Mouse (Mus musculus) liver, adult (tissue): ENCODE measurements at regions not wholly inside any gene's neighbourhood (a gene's known extent, or its start where the extent isn't known, plus 50 kb on each side); places are given as distances from the start of the nearest gene placed in this dataset.

ENCODE experiments used
- GATA4 ChIP-seq: IDR thresholded peaks from 2 replicates; pipeline ENCODE4 v1.6.1; 2014; ENCODE audit warnings: mild to moderate bottlenecking, low read length; ENCODE audit not compliant: insufficient replicate concordance

GRCm38 (mm10) chr4:153204764-153205163 lies 277.8 kb downstream of the Ajap1 start:
- TF ChIP-seq GATA4: no peak

DNA sequence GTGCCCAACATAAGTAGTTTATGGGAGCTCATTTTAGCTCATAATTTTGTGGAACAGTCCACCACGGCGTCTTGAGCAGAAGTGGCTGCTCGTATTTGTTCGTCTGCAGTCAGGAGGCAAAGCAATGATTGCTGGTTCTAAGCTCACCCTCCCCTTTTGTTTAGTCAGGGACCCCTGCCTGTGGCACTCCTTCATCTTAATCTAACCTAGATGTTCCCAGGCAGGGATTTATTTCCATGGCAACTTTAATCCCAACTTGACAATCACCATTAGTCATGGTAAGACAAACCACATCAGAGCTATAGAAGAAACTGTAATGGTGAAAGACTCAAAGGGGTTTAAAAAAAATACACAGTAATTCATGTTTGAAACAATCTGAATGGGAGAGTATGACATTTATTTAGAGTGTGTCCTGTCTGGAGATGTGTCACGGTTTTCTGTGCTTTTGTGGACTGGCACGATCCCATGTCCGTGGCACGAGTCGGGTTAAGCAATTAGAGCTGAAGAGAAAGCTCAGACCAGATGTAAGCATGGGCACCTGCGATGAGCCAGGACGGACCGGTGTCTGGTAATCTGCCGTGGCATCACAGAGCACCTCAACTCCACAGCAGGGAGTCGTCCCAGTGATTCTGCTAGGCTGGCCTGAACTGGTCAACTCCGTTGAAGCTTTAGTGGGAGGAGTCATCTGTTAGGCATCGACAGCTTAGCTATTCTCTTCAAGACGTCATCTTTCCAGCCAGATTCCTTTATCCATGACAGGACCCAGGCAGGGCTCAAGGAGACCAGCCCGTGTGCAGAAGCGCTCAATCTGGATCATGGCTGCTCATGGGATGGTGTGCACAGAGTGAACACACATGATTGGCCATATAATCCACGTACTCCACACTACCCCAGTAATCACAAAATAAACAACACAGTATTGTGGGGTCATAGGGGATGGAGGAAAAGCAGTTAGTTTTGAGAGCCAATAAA lies 281.5 kb downstream of the Ajap1 start:
- TF ChIP-seq GATA4: no peak

DNA sequence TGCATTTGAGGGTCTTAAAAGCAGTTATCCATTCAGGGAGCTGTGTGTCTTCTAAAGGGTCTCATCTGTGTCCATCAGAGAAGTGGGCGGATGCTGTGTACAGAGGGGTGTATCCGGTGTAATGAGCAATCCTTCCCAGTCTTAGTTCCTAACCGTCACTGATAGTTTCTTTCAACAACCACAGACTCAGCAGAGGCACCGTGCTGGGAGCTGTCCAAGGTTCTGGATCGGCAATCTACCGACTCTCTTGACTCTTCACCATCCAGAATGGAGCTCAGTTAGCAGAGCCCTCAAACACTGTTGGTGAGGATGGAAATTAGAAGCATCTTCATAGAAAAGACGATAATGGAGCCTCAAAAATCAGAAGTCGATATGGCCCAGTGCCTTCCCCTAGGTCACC lies 293.1 kb downstream of the Ajap1 start:
- TF ChIP-seq GATA4: no peak

DNA sequence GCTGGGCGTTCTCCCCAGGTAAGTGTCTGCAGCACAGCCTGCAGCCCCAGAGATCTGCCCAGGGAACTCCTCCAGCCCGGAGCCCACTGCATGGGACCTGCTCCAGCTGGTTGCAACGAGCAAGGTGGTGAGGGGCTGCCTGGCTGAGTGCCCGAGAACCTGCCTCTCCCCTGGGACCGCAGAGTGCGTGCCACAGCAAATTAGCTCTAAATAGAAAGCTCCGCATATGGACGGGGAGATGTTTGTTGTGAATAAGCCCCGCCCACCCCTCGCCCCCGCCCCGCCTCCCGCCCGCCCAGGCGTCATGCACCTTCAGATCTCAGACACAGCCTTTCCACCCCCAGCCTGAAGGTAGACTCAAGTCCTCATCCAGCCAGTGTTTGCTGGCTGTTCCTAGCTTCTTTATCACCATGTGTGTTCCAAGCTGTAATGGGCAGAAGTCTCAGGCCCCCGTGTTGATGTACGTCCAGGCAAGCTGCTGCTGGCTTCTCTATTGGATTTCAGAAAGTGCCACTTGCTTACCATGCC lies 294.0 kb downstream of the Ajap1 start:
- no peak for TF ChIP-seq GATA4

DNA sequence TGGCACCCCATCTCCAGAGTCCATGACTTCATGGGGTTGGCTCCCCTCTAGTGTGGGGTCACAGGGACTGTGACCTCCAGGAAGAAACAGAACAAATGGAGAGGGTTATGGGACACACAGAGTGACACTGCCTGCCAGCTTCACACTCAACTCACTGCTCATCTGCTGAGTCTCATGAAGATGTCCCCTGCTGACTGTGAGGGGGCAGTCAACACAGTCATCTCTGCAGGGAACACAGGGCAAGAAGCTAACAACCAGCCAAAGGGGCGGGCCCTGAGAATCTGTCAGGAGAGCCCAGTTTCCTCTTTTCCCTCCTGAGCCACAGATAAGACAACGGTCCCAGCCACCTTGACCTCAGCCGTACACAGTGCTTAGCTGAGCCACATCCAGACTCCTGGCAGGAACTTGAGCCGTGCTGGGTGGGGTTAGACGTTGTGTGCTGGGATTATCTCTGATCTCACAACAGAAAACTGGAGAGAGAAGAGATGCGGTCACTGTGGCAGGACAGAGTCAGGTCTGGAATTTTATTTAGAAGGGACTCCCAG lies 294.6 kb downstream of the Ajap1 start:
- no peak for TF ChIP-seq GATA4

DNA sequence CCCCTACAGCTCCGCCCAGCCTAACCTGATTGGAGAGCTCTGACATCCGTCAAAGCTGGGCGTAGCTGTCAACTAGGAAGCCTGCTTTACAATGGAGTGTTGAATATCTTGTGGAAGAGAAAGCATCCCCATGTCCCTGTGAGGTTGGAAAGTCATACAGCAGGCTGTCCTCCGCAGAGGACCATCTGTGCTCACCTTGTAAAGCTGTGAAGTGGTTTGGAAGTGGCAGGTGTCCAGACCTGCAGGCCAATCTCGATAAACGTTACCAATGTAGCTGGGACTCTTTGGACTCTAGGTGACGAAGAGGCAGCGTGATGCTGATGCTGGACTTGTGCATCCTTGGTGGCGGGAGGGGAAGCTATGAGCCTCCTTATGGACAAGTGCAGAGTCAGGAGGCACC lies 305.1 kb downstream of the Ajap1 start:
- no peak for TF ChIP-seq GATA4

DNA sequence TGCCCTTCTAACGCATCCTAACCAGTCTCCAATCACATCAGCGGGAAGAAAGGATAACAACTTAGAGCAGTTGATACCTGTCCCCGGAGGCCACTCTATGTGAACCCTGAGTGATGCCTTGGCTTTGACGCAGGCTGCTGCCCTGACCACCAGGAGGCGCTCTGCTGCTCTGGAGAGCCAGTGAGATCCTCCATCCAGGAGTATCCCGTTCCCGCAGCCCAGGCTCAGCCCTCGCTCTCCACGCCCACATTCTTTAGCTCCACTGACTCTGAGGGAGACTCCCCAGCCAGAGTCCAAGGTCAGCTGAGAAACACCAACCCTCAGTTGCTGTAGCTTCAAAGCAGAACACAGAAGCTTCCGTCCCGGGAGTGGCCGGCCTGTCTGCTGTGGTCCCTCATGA lies 307.0 kb downstream of the Ajap1 start:
- TF ChIP-seq GATA4: no peak

DNA sequence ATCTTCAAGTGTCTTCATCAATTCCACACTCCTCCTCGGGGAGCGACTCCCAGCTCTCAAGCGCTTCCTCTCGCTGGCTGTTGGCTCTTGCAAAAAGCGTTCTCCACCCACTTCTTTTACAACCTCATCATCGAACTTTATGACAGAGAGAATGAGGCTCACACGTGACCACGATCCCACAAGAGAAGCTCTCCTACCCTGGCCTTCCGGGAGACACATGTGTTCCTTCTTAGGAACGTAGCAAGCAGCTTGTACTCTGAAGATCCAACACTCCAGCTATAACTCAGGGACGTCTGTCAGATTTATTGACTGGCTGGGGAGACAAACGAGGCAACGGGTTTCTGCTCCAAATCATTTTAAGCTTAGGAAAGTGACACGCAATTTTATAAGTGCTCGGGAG lies 307.5 kb downstream of the Ajap1 start:
- no peak for TF ChIP-seq GATA4

DNA sequence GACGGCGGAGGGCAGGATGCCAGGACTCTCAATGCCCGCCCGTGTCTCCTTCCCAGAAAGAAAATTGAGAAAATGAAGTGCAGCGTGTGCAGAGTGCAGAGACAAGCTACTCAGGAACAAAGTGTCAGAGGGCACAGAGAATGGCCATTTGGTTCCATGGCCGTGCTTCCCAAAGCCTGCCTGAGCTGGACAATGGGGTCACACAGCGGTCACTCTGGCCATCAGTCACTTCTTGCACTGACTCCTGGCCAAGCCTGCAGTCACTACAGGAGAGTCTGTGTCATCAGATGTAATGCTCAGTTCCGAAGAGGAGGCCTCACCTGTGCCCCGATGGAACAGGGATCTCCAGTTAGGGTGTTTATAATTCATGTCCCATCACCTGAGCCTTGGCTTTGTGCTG lies 312.6 kb downstream of the Ajap1 start:
- TF ChIP-seq GATA4: no peak

DNA sequence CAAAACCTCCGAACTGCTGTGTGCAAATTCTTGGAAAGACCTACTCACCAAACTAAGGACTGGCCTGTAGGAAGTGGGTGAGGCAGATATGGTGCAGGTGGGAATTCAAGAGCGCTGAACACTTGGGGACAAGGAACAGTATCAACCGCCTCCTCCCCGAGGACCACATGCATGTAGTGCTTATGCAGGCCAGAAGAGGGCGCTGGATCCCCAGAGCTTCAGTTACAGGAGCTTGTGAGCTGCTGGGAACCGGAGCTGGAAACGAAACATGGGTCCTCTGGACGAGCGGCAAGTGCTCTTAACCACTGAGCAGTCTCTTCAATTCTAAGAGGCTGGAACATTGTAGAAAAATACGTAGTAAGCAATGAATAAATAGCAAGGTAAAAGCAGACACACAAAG lies 317.8 kb downstream of the Ajap1 start:
- TF ChIP-seq GATA4: no peak

DNA sequence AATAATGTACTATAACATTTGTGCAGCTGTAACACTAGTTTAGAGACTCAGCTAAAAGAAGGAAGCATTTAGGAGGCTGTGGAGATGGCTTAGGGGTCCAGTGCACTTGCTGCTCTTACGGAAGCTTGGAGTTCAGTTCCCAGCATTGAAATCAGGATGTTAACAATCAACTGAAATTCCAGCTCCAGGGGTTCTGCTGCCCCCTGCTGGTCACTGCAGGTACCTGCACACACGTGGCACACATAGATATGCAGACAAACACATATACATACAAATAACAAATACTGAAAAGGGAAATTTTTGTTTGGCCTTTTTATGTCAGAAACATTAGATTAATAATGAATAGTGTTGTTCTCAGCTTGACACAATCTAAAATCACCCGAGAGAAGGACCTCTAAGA lies 322.5 kb downstream of the Ajap1 start:
- no peak for TF ChIP-seq GATA4

GRCm38 (mm10) chr4:153157572-153157971 lies 325.0 kb downstream of the Ajap1 start:
- no peak for TF ChIP-seq GATA4

GRCm38 (mm10) chr4:153133147-153133546 lies 349.5 kb downstream of the Ajap1 start:
- no peak for TF ChIP-seq GATA4

DNA sequence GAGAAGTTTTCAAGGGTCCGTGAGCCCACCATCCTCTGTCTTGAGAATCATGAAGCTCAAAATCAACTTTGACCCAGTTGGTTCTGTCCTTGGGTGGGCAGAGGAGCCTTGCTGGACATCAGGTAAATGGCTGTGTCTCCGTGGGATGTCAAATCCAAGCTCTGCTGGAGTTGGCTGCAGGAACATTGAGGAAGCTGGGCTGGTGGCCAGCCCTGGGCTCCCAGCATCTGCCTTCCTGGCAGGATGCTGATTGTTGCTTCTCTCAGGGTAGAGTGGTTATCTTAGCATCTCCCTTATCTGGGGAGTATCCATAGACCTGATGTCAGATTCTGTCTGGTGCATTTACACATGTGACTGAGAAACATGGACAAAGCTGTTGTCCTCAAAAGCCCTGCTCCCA lies 353.3 kb downstream of the Ajap1 start:
- no peak for TF ChIP-seq GATA4

DNA sequence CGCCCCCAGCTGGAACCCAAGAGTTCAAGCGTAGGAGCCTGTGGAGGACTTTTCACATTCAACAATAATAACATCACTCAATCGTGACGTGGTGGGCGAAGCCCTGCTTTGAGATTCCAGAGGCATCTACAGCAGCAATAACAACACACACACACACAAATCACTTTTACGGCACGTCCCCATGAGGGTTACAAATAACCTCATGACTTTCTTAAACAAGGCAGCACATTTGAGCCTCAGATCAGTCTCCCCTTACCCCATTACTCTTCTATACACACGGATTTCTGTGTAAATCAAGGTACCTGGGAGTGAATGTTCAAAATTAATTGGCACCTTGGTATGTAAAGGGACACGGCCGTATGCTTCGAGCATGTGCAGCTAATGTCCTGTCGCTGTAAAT lies 354.4 kb downstream of the Ajap1 start:
- TF ChIP-seq GATA4: no peak

DNA sequence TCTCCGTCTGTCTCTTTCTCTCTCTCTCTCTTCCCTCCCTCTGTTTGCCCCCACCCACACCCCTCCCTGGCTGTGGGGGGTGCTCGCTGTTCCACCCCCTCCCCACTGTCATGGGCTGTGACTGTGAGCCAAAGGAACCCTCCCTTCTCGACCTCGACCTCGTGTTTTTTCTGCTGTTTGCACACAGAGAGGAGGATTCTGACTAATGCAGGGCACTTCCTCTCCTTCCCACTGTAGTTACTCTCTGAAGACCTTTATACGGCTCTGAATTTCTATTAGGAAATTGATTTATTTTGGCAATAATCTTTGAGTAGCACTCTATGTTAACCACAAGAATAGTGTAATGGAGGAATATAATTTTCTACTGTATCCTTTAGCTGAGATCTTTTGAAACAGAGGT lies 362.1 kb downstream of the Ajap1 start:
- no peak for TF ChIP-seq GATA4
